Mouse (Mus musculus): ENCODE data around the gene Ift172.

GRCm38 (mm10) chr5:31267686-31268085 lies 23.2 kb downstream of the Ift172 start:
- no peak for TF ChIP-seq CTCF (IDR thresholded peaks at IDR 0.05; ENCODE audit: control insufficient read depth, insufficient read depth, insufficient replicate concordance, low read depth, low read length)
- TF ChIP-seq POLR2A (IDR thresholded peaks at IDR 0.05; ENCODE audit: control insufficient read depth, low read depth, low read length): no peak
